Mouse (Mus musculus): ENCODE measurements at regions not wholly inside any gene's neighbourhood (a gene's known extent, or its start where the extent isn't known, plus 50 kb on each side); places are given as distances from the start of the nearest gene placed in this dataset.
"Not testable (repeated sequence)": the region's sequence is repeated elsewhere in the genome, so short reads cannot be mapped to it uniquely, and the experiment has no call there.

GRCm38 (mm10) chr12:27941053-27941452 lies 598.7 kb upstream of the Sox11 start:
- ATAC-seq, result no peak
- Histone ChIP-seq H3K4me3 (no peak overlapping the region), H3K36me3 (no peaks in the 10 kb centered on the region), H3K9me3 (replicated peaks) (no peaks in the 10 kb centered on the region), H3K4me2 (no peak overlapping the region), H3K4me1 (no peaks in the 10 kb centered on the region), H3K27ac (no peak overlapping the region), H3K27me3 (replicated peaks) (no peaks in the 10 kb centered on the region), H3K9ac (no peak overlapping the region)
- WGBS (ENCODE audit: insufficient replicate concordance), result 58% methylated on average over 1 of the region's 1 CpGs

- no peak overlapping the region for H3K27ac ChIP-seq
- H3K9ac ChIP-seq, result no peak overlapping the region
- H3K4me1 ChIP-seq, result no peaks in the 10 kb centered on the region
- no peaks in the 10 kb centered on the region for H3K36me3 ChIP-seq
- no peaks in the 10 kb centered on the region for H3K9me3 ChIP-seq (replicated peaks)
- no peak overlapping the region for H3K4me3 ChIP-seq
- no peak overlapping the region for H3K4me2 ChIP-seq
- no peaks in the 10 kb centered on the region for H3K27me3 ChIP-seq (replicated peaks)
- 40% methylated on average over 7 of the region's 7 CpGs for WGBS (ENCODE audit: insufficient replicate concordance)
- ATAC-seq, result no peak
Measured at GRCm38 (mm10) chr12:27932382-27933140, 590.2 kb upstream of the Sox11 start.

DNA sequence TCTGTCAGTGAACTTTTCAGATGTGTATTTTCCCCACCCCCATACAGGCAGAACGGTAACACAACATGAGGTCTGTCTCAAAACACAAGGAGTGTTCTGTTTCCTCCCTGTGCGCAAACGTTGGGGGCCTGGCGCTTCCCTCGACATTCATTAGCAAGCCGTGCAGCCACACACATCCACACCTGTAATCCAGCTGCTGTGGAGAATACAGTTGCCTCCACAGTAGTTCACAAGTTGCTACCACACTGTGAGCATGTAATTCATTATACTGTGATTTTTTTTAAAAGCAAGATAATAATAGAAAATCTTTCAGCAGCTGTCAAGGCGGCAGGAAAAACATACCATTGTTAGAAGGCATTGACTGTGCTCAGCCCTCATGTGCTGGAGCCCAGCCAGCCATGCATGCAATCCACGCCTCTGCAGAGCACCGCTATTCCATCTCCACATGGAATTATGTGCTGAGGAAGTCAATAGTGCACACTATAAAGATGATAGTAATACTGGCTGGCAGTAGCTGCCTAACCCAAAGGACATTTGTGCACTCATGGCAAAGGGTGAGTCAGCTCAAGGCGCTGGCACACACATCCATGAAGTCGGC lies 586.1 kb upstream of the Sox11 start:
- Histone ChIP-seq H3K4me1 (no peaks in the 10 kb centered on the region), H3K27me3 (replicated peaks) (no peaks in the 10 kb centered on the region), H3K9ac (no peak overlapping the region), H3K27ac (no peak overlapping the region), H3K4me3 (no peak overlapping the region), H3K4me2 (no peak overlapping the region), H3K36me3 (no peaks in the 10 kb centered on the region), H3K9me3 (replicated peaks) (no peaks in the 10 kb centered on the region)
- WGBS (ENCODE audit: insufficient replicate concordance), result 66% methylated on average over 11 of the region's 11 CpGs
- no peak for ATAC-seq

DNA sequence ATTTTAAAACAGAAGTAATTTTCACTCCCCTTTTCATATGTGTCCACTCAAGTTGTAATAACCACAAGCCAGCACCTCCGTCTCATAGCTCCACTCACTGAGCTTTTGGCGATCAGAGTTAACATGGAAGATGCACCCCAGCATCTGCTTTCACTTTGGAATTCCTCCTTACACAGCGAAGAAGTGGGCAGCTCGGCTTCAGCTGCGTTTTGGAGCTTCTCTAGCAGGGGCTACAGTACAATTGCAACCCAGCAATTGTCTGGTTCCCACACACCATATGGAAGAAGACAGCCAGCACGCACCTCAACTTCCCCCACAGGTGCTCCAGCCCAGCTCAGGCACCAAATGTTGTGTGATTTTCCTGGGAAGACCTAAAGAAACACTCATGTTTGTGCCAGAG lies 584.4 kb upstream of the Sox11 start:
- H3K4me2 ChIP-seq, result no peak overlapping the region
- ATAC-seq, result no peak

DNA sequence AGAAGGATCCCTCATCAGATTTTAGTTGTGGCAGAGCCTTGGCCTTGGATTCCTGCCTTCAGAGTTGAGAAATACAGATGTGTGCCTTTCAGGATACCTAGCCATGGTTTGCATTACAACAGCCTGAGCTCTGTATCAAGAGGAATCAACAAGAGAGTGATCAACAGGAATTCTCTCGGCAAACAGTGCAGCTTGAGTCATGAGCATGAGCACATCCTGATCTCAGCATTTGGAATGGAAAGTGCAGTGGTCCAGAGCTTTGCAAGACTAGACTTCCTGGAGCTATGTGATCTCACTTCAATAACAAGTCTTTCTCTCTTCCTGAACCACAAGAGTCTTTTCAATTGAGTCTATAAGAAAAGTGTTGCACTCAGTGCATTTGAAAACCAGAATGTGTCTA lies 578.2 kb upstream of the Sox11 start:
- no peak for ATAC-seq
- Histone ChIP-seq H3K4me2 (no peak overlapping the region), H3K9ac (no peak overlapping the region), H3K27me3 (replicated peaks) (no peaks in the 10 kb centered on the region), H3K4me1 (no peaks in the 10 kb centered on the region), H3K9me3 (replicated peaks) (no peaks in the 10 kb centered on the region), H3K36me3 (no peaks in the 10 kb centered on the region), H3K27ac (no peak overlapping the region), H3K4me3 (no peak overlapping the region)
- WGBS (ENCODE audit: insufficient replicate concordance), result 54% methylated on average over 1 of the region's 1 CpGs

More for the DNA sequence above, 584.4 kb upstream of the Sox11 start:
- Histone ChIP-seq H3K4me3 (no peak overlapping the region), H3K9ac (no peak overlapping the region), H3K9me3 (replicated peaks) (no peaks in the 10 kb centered on the region), H3K36me3 (no peaks in the 10 kb centered on the region), H3K27me3 (replicated peaks) (no peaks in the 10 kb centered on the region), H3K4me1 (no peaks in the 10 kb centered on the region), H3K27ac (no peak overlapping the region)
- WGBS (ENCODE audit: insufficient replicate concordance), result 68% methylated on average over 6 of the region's 6 CpGs

DNA sequence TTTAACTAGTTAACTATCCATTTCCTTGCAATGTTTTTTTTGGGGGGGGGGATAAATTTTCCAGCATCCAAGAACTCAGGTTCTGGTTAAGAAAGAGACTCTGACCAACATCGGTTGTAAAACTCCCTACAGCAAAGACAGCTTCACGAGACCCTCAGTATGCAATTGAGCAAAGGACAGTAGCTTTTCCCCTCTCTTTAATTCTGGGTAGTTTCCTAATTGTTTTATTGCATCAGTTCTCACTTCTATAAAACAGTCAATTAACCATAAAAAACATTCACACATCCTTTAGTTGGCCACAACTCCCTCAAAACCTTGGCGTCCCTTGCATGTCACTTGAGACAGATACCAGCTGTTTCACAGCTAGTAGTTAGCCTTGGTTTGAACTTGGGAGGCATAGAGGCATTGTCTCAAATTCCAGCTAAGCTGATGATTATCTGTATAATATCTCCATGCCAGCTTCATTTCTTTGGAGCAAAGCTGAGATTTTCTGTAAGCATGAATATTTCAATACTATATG lies 574.1 kb upstream of the Sox11 start:
- Histone ChIP-seq H3K36me3 (no peaks in the 10 kb centered on the region), H3K27ac (no peak overlapping the region), H3K9ac (no peak overlapping the region), H3K9me3 (replicated peaks) (no peaks in the 10 kb centered on the region), H3K4me3 (no peak overlapping the region), H3K27me3 (replicated peaks) (no peaks in the 10 kb centered on the region), H3K4me1 (no peaks in the 10 kb centered on the region), H3K4me2 (no peak overlapping the region)
- ATAC-seq, result no peak
- WGBS (ENCODE audit: insufficient replicate concordance), result 71% methylated on average over 3 of the region's 3 CpGs

DNA sequence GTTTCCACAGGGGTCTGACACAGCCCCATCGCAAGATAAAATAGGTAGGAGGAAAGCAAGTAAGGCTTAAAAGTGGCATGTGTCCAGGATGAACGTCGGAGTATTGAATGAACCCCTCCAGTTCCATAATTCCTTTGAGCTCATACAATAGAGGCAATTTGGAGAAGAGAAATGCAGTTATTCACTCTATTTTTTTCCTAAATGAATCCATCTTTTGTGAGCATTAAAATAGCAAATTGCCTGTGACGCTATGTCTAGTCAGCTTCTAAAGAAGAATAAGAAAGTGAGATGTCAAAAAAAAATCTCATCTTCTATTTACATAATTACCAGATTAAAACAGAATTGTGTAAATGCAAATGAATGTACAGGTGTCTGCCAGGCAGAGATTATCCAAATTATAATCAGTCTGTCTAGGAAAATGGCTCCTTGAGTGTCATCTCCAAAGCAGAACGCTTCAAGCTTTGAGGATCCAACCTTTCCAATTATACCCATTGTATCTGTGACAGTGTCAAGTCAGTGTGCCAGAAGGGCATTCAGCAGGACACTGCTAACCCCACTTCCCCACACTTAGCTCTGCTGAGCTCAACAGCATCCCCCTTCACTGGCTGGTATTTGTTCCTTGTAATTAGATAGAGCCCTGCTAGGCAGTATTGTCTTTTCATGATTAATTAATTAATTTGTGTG lies 567.2 kb upstream of the Sox11 start:
- H3K9ac ChIP-seq, result no peak overlapping the region
- H3K27me3 ChIP-seq (replicated peaks), result no peaks in the 10 kb centered on the region
- H3K27ac ChIP-seq, result no peak overlapping the region
- no peaks in the 10 kb centered on the region for H3K4me1 ChIP-seq
- ATAC-seq, result no peak
- H3K36me3 ChIP-seq, result no peaks in the 10 kb centered on the region
- H3K4me2 ChIP-seq, result no peak overlapping the region
- H3K4me3 ChIP-seq, result no peak overlapping the region
- 71% methylated on average over 5 of the region's 5 CpGs for WGBS (ENCODE audit: insufficient replicate concordance)
- H3K9me3 ChIP-seq (replicated peaks), result no peaks in the 10 kb centered on the region

DNA sequence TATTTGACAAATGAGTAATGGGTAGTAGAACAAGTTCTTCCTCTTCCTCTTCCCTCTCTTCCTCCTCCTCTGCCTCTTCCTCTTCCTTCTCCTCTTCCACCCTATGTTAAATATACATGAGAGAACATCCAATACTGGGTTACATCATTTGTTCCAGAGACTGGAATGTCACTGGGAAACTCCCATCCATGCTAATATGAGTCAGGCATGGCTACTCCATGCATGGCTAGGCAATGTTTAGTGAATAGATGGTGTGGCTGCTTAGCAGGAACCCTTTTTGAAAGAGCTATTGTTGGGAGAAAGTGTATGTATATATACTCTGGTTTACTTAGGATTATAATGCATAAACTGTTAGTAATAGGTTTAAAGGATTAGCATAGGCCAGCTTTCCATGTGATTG lies 554.3 kb upstream of the Sox11 start:
- not testable (repeated sequence) for H3K27ac ChIP-seq; H3K27me3 ChIP-seq (replicated peaks); H3K9me3 ChIP-seq (replicated peaks); H3K4me2 ChIP-seq; ATAC-seq; H3K4me3 ChIP-seq; H3K4me1 ChIP-seq; H3K9ac ChIP-seq; H3K36me3 ChIP-seq

- H3K4me2 ChIP-seq, result no peak overlapping the region
- no peaks in the 10 kb centered on the region for H3K9me3 ChIP-seq (replicated peaks)
- no peaks in the 10 kb centered on the region for H3K36me3 ChIP-seq
- no peak for ATAC-seq
- no peaks in the 10 kb centered on the region for H3K4me1 ChIP-seq
- H3K9ac ChIP-seq, result no peak overlapping the region
- no peak overlapping the region for H3K4me3 ChIP-seq
- WGBS (ENCODE audit: insufficient replicate concordance), result 53% methylated on average over 4 of the region's 4 CpGs
- H3K27ac ChIP-seq, result no peak overlapping the region
- H3K27me3 ChIP-seq (replicated peaks), result no peaks in the 10 kb centered on the region
Measured at GRCm38 (mm10) chr12:27881720-27882119, 539.3 kb upstream of the Sox11 start.

DNA sequence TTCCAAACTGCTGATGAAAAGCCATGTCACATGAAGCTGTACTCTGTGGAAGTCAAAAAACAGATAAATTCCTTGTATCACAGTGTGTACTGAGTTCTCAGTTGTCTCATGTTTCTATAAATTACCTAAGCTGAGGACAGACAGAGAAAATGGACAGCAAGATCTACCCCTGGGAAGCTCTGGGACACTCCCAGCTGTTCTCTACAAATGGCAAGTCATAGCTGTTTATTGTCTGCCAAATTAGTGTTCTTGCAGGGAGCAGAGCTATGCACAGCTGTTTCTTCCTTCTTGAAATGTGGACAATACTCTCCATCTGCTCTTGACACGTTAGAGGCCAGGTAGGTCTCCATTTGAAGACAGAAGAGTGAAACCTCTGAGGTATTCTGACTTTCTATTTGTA lies 524.0 kb upstream of the Sox11 start:
- ATAC-seq, result no peak
- no peaks in the 10 kb centered on the region for H3K36me3 ChIP-seq
- no peak overlapping the region for H3K4me3 ChIP-seq
- H3K4me2 ChIP-seq, result no peak overlapping the region
- H3K27ac ChIP-seq, result no peak overlapping the region
- no peaks in the 10 kb centered on the region for H3K9me3 ChIP-seq (replicated peaks)
- 46% methylated on average over 1 of the region's 1 CpGs for WGBS (ENCODE audit: insufficient replicate concordance)
- H3K27me3 ChIP-seq (replicated peaks), result no peaks in the 10 kb centered on the region
- H3K9ac ChIP-seq, result no peak overlapping the region
- H3K4me1 ChIP-seq, result no peaks in the 10 kb centered on the region

DNA sequence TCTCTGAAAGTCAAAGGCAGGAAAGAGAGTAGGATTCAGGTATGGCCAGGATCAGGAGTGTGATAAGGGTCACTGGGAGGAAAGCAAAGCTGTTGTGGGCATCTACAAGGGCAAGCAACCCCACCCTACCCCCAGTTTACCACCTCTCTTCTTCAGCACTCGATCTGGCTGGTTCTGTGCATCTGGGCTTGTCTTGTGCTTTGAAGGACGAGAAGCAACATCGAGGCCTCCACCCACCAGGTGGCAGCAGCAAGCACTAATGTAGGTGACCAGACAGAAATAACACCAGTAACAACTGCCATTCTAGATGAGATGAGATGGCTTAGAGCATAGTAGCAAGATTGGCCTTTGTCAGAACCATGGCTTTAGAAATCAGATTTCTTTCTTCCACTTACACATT lies 507.2 kb upstream of the Sox11 start:
- Histone ChIP-seq H3K4me1 (no peaks in the 10 kb centered on the region), H3K9ac (no peak overlapping the region), H3K4me2 (no peak overlapping the region), H3K27ac (no peak overlapping the region), H3K36me3 (no peaks in the 10 kb centered on the region), H3K4me3 (no peak overlapping the region), H3K9me3 (replicated peaks) (no peaks in the 10 kb centered on the region), H3K27me3 (replicated peaks) (no peaks in the 10 kb centered on the region)
- WGBS (ENCODE audit: insufficient replicate concordance), result 50% methylated on average over 3 of the region's 3 CpGs
- no peak for ATAC-seq

GRCm38 (mm10) chr12:27849099-27849498 lies 506.7 kb upstream of the Sox11 start:
- H3K4me2 ChIP-seq, result no peak overlapping the region
- no peak overlapping the region for H3K4me3 ChIP-seq
- no peaks in the 10 kb centered on the region for H3K4me1 ChIP-seq
- WGBS (ENCODE audit: insufficient replicate concordance), result 66% methylated on average over 3 of the region's 3 CpGs
- H3K9me3 ChIP-seq (replicated peaks), result no peaks in the 10 kb centered on the region
- no peak for ATAC-seq
- H3K36me3 ChIP-seq, result no peaks in the 10 kb centered on the region
- H3K9ac ChIP-seq, result no peak overlapping the region
- no peak overlapping the region for H3K27ac ChIP-seq
- H3K27me3 ChIP-seq (replicated peaks), result no peaks in the 10 kb centered on the region
